Comparison of ENCODE assay signal across 8 mouse cellular contexts in the genomic region with DNA sequence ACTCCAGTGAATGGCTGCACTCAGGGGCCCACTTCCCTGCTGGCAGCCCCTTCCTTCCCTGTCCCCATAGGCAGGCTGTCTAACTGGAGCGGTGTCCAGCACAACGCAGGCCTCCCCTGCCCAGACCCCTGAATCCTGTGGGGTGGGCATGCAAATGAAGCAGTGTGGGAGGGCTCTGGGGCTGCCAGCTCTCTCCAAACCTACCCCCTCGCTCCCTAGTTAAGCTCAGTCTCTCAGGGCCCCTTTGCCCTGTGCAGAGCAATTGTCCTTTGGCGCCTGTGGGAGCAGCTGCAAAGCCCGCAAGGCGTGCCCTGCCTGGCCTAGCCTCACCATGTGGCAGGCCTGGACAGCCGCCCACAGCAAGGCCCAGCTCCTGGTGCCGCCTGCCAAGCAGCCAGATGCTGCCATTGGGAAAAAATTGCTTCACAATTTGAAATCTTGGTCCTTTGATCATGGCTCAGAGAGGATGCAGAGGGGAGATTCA.
DNase-seq lines count a peak whose midpoint lies in the region; TF ChIP-seq lines count a peak whose summit lies in the region.

No protein-coding gene starts in this region.

- intact Hi-C loops in left cerebral cortex, postnatal 10 days (cut with DNase I), result no loop called here

- peak overlapping the region; percentile 45 for H3K4me2 ChIP-seq in myocyte (ENCODE audit: low read depth)

- peaks cover 8% of the 10 kb centered on the region for H3K36me3 ChIP-seq in myocyte (ENCODE audit: control insufficient read depth, insufficient read depth)

- TF ChIP-seq POLR2A in myocyte (IDR thresholded peaks at IDR 0.05; ENCODE audit: insufficient read length, low read depth), result peak; percentile 34

- H3K4me3 ChIP-seq in myocyte, result no peak overlapping the region

- no peak overlapping the region for H3ac ChIP-seq in myocyte (ENCODE audit: control insufficient read depth, insufficient read length)

- H3K27me3 ChIP-seq in myocyte (ENCODE audit: control insufficient read depth, insufficient read depth, insufficient read length), result no peaks in the 10 kb centered on the region

- no peaks in the 10 kb centered on the region for H3K79me2 ChIP-seq in myocyte (ENCODE audit: control insufficient read depth, insufficient read depth)

- peak; percentile 64 for DNase-seq in adipocyte (ENCODE audit: low spot score)
- peak; percentile 73 for DNase-seq in cerebellum, adult 9-11 months
- DNase-seq in frontal cortex, postnatal 10 days (ENCODE audit: low spot score in 2 of 2), result peak; percentile 68 to 70
- DNase-seq in heart, postnatal 4 days, result peak; percentile 64
- peak; percentile 65 to 66 for DNase-seq in left cerebral cortex, postnatal 10 days (ENCODE audit: extremely low spot score in 1 of 2, low spot score in 2 of 2)
- DNase-seq in yolk sac, embryonic 10.5 days (ENCODE audit: low spot score), result no peak
- no peak for DNase-seq in thymus, postnatal 25 days

TF ChIP-seq in myocyte, 11 proteins besides CTCF, POLR2A, EP300 and RAD21:
- TF ChIP-seq E2F4 (IDR thresholded peaks at IDR 0.05; ENCODE audit: insufficient read depth) (no peak), MAX (IDR thresholded peaks at IDR 0.05; ENCODE audit: low read depth) (peak; percentile 10), MYOG (IDR thresholded peaks at IDR 0.05; ENCODE audit: control insufficient read depth in 1 of 3, insufficient read depth in 1 of 3, insufficient read length in 2 of 3, low read depth in 2 of 3) (peak; percentile 88 to 100 (median 99)), CEBPB (IDR thresholded peaks at IDR 0.05; ENCODE audit: insufficient read depth, poor library complexity, severe bottlenecking) (peak; percentile 73), USF1 (IDR thresholded peaks at IDR 0.05; ENCODE audit: low read depth) (no peak), TCF12 (IDR thresholded peaks at IDR 0.05; ENCODE audit: insufficient read depth, poor library complexity, severe bottlenecking) (peak; percentile 92), REST (IDR thresholded peaks at IDR 0.05; ENCODE audit: insufficient read depth, insufficient read length) (no peak), TCF3 (IDR thresholded peaks at IDR 0.05; ENCODE audit: insufficient read length, low read depth) (peak; percentile 91), MYOD1 (IDR thresholded peaks at IDR 0.05; ENCODE audit: control insufficient read depth in 1 of 3, insufficient read length in 2 of 3, low read depth in 2 of 3) (peak in 2 of 3 experiments; percentile 96 to 99), SRF (IDR thresholded peaks at IDR 0.05; ENCODE audit: control insufficient read depth, insufficient read length, low read depth) (no peak), POLR2AphosphoS2 (IDR thresholded peaks at IDR 0.05; ENCODE audit: insufficient read length, low read depth) (peak; percentile 14)

Comparison
In these comparisons a context has a peak if more than half of its experiments do, and no peak if none do; other contexts are left out.
1. DNase-seq: peak in adipocyte (single experiment), cerebellum, adult 9-11 months (single experiment), frontal cortex, postnatal 10 days (2 of 2), heart, postnatal 4 days (single experiment) and left cerebral cortex, postnatal 10 days (2 of 2); none in yolk sac, embryonic 10.5 days (single experiment) and thymus, postnatal 25 days (single experiment).